Mouse (Mus musculus) gastrocnemius, adult 18-20 months (tissue): ENCODE measurements around the gene Srl. TPM values are rescaled to one million over a fixed set of nuclear protein-coding genes. Genes with fewer than 3 reads are reported as not detected.
"Not testable (repeated sequence)": the region's sequence is repeated elsewhere in the genome, so short reads cannot be mapped to it uniquely, and the experiment has no call there.

ENCODE experiments used
- DNase-seq: peaks from one replicate; pipeline ENCODE4 v3.0.0; 2021; ENCODE audit warnings: low spot score
- total RNA-seq, 2 experiments: library from RNA; stranded (reverse); gene quantifications; 2 replicates each; pipeline ENCODE4 v1.2.3; 2021

Srl gene
- total RNA-seq, 2 experiments from 2014 or later = 1,111 to 1,154 TPM

DNA sequence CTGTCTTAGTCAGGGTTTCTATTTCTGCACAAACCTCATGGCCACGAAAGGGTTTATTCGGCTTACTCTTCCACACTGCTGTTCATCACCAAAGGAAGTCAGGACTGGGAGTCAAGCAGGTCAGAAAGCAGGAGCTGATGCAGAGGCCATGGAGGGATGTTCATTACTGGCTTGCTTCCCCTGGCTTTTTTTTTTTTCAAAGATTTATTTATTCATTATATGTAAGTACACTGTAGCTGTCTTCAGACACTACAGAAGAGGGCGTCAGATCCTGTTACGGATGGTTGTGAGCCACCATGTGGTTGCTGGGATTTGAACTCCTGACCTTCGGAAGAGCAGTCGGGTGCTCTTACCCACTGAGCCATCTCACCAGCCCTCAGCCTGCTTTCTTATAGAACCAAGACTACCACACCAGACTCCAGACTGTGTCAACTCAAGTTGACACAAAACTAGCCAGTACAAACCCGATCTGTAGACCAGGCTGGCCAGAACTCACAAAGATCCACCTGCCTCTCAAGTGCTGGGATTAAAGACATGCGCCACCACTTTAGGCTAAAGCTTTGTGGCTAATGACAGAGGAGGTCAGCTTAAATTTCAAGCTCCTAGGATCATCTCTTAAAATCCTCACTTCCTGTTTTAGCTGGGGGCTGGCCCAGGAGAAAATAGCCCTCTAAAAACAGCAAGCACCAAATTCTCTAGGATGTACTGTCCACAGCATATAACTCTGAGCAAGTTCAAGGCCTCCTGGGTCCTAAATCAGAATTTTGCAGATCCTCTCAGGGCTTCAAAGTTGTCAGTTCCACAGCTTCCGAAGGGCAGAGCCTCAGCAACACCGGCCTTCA, 67.4 kb downstream of the Srl start:
- DNase-seq = not testable (repeated sequence)

GRCm38 (mm10) chr16:4473231-4473630, 68.4 kb downstream of the Srl start:
- no peak for DNase-seq

DNA sequence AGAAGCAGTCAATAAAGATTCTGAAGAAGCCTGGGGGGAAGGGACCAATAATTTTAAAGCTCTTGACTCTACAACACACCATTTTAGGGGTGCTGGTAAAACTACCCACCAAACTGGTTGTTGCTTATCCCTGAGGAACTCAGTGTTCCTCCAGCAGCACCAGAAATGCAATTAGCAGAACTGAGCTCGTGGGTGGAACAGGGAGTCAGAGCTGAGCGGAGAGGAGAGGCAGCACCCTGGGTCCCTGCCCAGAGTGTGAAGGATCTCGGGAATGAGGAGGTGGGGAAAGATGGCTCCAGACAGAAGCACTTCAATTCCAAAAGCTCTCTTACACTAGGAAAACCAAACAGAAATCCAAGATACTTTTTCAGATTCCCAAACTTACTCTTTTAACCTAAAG, 68.9 kb downstream of the Srl start:
- peak; percentile 70 for DNase-seq

DNA sequence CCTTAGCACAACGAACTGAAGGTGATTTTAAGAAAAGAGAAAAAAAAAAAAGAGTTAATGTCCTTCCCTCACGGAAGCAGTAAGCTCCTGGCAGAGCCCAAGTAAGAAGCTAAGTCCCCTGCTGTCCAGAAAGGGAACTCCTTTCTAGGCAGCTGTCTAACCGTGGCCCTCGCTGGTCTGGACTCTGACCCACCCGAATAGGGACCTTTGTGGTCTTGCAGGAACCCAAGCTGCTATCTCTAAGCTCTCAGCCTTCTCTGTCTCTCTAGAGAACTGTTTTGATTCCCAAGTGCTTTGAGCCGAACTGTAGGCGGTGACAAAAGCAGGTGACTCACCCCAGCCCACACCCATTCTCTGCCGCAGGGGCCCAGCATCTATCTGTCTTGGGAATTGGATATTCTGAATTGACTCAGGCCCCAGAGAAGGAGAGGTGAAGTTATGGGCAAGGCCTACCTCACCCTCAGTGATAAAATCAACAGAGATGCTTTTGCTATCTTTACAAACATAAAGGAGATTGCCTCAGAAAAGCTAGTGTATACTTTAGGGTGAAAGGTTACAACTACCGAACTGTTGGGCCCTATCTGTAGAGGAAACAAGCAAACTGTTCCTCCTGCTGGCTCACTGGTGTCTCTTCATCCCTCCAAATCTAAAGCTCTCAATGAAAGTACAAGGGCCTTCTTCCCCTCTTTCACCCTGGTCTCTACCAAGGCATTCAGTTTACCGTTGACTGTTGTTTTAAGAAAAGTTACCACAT, 71.8 kb downstream of the Srl start:
- no peak for DNase-seq

GRCm38 (mm10) chr16:4464529-4465089, 77.0 kb downstream of the Srl start:
- no peak for DNase-seq

GRCm38 (mm10) chr16:4457927-4458326, 83.7 kb downstream of the Srl start:
- no peak for DNase-seq

DNA sequence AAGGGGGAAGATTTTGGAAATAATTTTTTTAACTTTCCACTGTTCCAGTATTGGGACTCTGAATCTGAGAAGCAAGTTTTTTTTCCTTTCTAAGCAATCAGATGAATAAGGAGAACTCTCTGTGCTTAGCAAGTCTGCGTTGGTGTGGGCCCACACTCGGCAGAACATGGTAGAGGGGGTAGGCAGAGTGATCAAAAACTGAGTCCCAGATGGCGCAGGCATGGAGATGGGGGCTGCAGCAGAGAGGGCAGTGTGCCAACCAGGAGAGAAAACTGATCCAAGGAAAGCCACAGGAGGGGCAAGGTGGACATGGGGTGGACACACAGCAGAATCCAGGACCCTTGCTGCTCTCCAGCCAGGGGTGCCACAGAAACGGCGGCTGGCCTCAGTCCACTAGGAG, 85.2 kb downstream of the Srl start:
- no peak for DNase-seq

- no peak for DNase-seq
These were observed 85.9 kb downstream of the Srl start for GRCm38 (mm10) chr16:4455693-4456092.

- DNase-seq = no peak
These were observed 87.1 kb downstream of the Srl start for GRCm38 (mm10) chr16:4454563-4454962.

DNA sequence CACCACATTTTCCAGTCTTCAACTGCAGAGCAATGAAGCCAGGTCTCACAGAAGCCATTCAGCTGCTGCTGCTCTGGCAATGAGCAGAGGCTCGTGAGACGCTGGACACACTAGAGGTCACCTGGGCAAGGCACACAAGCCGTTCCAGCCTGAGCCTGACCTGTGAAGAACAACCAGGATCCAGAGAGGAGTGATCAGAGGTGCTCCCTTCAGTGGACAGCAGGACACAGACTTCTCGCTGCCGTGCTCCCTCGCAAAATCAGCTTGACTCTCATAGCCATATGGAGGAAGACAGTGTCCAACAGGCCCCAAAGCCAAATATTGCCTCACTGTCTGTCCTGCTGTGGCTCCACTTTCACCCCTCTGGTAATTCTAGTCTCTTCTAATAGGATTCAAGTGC, 92.2 kb downstream of the Srl start:
- DNase-seq = no peak

- DNase-seq = no peak
These were observed 93.4 kb downstream of the Srl start for GRCm38 (mm10) chr16:4448235-4448634.

- DNase-seq = no peak
These were observed 95.2 kb downstream of the Srl start for GRCm38 (mm10) chr16:4446395-4446794.

DNA sequence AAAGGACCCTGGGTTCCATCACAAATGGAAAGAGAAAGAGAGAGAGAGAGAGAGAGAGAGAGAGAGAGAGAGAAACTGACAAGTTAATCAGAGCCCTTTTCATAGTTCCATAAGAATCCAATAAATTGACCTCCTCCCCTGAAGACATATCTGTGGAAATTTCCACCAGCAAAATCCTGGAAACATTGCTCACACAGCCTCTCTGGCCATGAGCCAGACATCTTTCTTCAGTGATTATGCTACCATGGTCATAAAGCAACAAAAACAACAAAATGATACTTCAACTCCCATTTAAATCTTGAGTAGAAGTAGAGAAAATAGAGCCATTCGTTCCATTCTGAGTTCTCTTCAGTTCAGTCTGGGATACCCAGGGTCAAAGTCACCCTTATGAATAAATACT, 97.2 kb downstream of the Srl start:
- DNase-seq = peak; percentile 11

DNA sequence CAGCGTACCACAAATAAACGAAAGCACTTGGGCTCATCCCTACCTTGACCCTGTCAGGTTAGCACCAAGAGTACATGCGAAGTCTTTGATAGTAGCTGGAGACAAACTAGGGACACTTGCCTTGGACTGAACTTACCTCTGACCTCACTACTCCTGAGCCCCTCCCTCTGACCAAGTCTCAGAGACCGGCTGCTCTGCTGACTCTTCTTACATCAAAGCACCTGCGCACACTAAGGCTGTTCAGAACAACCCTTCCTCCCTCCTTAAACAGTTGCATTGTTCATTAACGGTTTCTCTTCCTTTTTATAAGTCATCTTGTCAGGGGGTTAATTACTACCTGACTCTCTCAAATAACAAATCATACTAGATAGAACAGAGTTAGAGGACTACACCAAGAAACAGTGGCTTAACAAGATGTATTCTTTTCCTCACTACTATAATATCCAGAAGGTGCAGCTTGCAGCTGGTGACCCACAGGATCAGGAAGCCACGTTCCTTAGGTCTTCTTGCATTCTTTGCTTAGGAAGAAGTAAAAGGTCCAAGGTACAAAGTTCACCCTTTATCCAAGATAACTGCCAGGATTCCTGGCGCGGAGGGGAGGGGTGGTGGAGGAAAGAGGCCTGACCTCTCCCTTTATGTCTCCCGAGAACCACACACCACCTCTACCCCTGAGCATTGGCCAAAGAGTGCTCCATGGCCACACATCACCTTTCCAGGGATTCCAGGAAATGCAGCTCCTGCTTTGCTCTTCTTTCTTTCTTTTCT, 102.1 kb downstream of the Srl start:
- no peak for DNase-seq

DNA sequence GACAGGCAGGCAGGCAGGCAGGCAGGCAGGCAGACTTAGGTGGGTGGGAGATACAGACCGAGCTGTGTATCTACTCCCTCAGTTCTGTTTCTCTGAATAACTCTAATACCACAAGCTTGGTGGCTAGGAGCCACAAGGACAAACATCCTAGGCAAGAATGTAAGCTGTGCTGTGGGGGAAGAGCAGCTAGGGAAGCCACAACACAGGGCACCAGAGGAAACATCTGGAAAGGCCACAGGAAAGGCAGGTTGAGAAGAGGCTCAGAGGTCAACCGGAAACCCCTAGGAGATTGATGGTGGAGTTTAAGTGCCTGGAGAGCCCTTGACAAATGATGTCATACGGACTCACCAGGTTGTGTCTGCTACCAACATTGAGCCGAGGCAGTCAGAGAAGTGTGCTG, 104.9 kb downstream of the Srl start:
- DNase-seq = no peak

DNA sequence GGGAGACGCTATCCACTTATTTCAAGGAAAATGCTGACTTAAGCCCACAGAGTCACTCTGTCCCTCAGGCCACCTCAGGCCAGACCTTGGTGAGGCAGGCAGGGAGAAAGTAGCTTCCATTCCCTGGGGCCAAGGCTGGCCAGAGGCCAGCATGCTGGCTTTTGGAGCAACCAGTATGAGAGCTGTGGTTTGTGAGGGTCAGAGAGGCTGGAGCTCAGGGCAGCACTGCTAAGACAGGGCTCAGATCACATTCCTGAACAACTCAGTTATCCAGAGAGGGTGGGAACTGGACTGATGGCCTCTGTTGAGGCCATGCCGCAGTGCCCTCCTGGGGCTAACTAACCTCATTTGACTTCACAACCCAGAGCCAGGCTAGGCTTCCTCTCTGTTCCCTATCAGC, 106.2 kb downstream of the Srl start:
- no peak for DNase-seq

DNA sequence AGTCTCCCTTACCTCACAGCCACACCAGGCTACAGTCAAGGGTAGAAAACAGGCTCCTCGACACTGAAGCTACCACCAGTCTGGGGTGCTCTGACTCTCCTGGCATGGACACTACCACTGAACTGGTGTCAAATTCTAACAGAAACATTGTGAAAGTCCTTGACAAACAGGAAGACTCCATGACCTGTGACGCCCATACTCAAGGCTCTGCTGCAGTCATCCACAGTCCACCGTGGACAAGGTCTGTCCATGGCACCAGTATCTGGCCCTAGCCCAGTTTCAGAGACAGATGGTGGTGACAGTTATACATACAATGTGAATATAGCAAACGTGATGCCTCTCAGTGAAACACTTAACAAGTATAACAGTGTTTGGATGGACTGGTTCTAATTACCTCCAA, 109.8 kb downstream of the Srl start:
- no peak for DNase-seq

DNA sequence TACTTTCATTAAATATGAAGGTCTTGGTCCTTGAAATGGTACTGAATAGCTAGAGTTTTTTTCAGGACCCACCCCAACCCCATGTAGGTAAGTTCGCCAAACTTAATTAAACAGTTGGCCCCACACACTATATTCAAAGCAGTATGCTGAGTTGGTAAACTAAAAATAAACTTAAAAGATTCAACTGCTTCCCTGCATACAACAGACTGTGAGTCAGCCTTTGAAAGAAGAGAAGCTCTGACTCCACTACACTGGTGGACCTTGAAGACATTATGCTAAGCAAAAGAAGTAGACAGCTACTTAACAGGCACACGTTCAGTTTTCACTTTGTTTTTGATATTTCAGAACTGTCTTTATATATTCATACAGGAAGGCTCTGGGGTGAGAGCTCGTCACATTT, 110.6 kb downstream of the Srl start:
- DNase-seq = no peak

DNA sequence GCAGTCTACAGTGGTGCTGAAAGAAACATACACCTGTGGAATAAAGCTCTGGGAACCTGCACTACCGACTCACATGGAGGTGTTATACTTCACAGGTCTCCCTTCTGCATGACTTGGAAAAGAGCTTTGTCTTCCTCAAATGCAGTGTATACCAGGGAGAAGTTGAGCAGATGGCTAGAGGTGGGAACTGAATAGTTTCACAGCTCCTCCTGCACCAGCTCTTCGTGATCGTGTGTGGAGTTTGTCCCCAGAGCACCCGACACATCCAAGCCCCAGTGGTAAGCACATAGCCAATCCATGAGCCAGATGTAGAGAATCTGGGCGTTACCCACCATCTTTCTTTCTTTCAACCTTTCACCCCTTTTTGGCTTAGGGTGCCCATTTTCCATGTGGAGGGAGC, 111.4 kb downstream of the Srl start:
- no peak for DNase-seq
